Mouse (Mus musculus): ENCODE results near the gene Snrnp70. TPM values are rescaled to one million over a fixed set of nuclear protein-coding genes. Genes with fewer than 3 reads are reported as not detected.
A peak's percentile ranks its signal among the peaks of the same experiment; 100 is the strongest.

The Snrnp70 gene
- total and polyA plus RNA-seq, 3 experiments, result 182 to 457 (median 197) TPM

- dilution Hi-C loops (cut with MboI; ENCODE audit: extremely low pct_ligation_motif_present, extremely low pct_unique_long_range_greater_than_20kb, low sequenced_read_pairs) (no loop called here), in situ Hi-C loops (cut with MboI; ENCODE audit: low pct_ligation_motif_present, low pct_unique_long_range_greater_than_20kb, low sequenced_read_pairs) (no loop called here)
- DNase-seq (ENCODE audit: extremely low read depth), result no peak
- H3K4me2 ChIP-seq (ENCODE audit: insufficient read depth, low read depth, poor library complexity, severe bottlenecking), result peak within 1 kb of the TSS; percentile 76
- no peak for TF ChIP-seq MAFK (IDR thresholded peaks at IDR 0.05; ENCODE audit: insufficient replicate concordance, low read length)
- no peak for TF ChIP-seq UBTF (IDR thresholded peaks at IDR 0.05; ENCODE audit: low read depth, low read length)
- 0 out of 2 replicates have a peak, but pooled peaks have one; percentile 20 for TF ChIP-seq SIN3A (IDR thresholded peaks at IDR 0.05; ENCODE audit: low read length)
- peak; percentile 70 for TF ChIP-seq CHD2 (IDR thresholded peaks at IDR 0.05; ENCODE audit: low read length)
- TF ChIP-seq EP300 (IDR thresholded peaks at IDR 0.05; ENCODE audit: low read length), result no peak
- H3K9ac ChIP-seq (ENCODE audit: insufficient read depth, low read depth), result peak within 1 kb of the TSS; percentile 64
- H3K4me3 ChIP-seq (replicated peaks in 1 of 3; ENCODE audit: low read depth in 2 of 3, low read length in 2 of 3, poor library complexity in 1 of 3), result peak within 1 kb of the TSS; percentile 50 to 56 (median 53)
- no peaks in the 10 kb centered on the region for H3K9me3 ChIP-seq (replicated peaks; ENCODE audit: low read length)
- peak within 1 kb of the TSS; percentile 56 for H3K27ac ChIP-seq (ENCODE audit: insufficient read depth, low read depth)
- H3K4me1 ChIP-seq (ENCODE audit: control insufficient read depth in 1 of 2, insufficient read depth in 2 of 2), result peaks cover 6 to 31% of the 10 kb centered on the region in 2 experiments
- H3K27me3 ChIP-seq (replicated peaks), result peaks cover 46% of the 10 kb centered on the region
- peaks cover 11 to 34% of the 10 kb centered on the region in 2 experiments for H3K36me3 ChIP-seq (replicated peaks in 1 of 2; ENCODE audit: control insufficient read depth in 1 of 2, insufficient read depth in 1 of 2, low read length in 1 of 2)
- H3K79me2 ChIP-seq (replicated peaks; ENCODE audit: control insufficient read depth, extremely low read depth, insufficient read depth, poor library complexity, severe bottlenecking), result no peaks in the 10 kb centered on the region
These were observed 28.9 kb downstream of the Snrnp70 start, which contains the start of gene Ppfia3 for GRCm38 (mm10) chr7:45366652-45367019. Gene Ppfia3 (minus strand): TSS chr7:45367019.

GRCm38 (mm10) chr7:45365742-45366651, 29.5 kb downstream of the Snrnp70 start:
- Histone ChIP-seq H3K4me3 (replicated peaks in 1 of 3; ENCODE audit: low read depth in 2 of 3, low read length in 2 of 3, poor library complexity in 1 of 3) (peak overlapping the region; percentile 43 to 53 (median 53)), H3K79me2 (replicated peaks; ENCODE audit: control insufficient read depth, extremely low read depth, insufficient read depth, poor library complexity, severe bottlenecking) (no peaks in the 10 kb centered on the region), H3K9me3 (replicated peaks; ENCODE audit: low read length) (no peaks in the 10 kb centered on the region), H3K27ac (ENCODE audit: insufficient read depth, low read depth) (no peak overlapping the region), H3K9ac (ENCODE audit: insufficient read depth, low read depth) (peak overlapping the region; percentile 64), H3K27me3 (replicated peaks) (peaks cover 50% of the 10 kb centered on the region), H3K4me2 (ENCODE audit: insufficient read depth, low read depth, poor library complexity, severe bottlenecking) (peak overlapping the region; percentile 76), H3K36me3 (replicated peaks in 1 of 2; ENCODE audit: control insufficient read depth in 1 of 2, insufficient read depth in 1 of 2, low read length in 1 of 2) (peaks cover 8 to 29% of the 10 kb centered on the region in 2 experiments), H3K4me1 (ENCODE audit: control insufficient read depth in 1 of 2, insufficient read depth in 2 of 2) (peaks cover 6 to 35% of the 10 kb centered on the region in 2 experiments)
- in situ Hi-C loops (cut with MboI; ENCODE audit: low pct_ligation_motif_present, low pct_unique_long_range_greater_than_20kb, low sequenced_read_pairs) (no loop called here), dilution Hi-C loops (cut with MboI; ENCODE audit: extremely low pct_ligation_motif_present, extremely low pct_unique_long_range_greater_than_20kb, low sequenced_read_pairs) (no loop called here)
- TF ChIP-seq MAFK (IDR thresholded peaks at IDR 0.05; ENCODE audit: insufficient replicate concordance, low read length), result no peak
- TF ChIP-seq MEF2A (IDR thresholded peaks at IDR 0.05; ENCODE audit: borderline replicate concordance, low read depth, low read length), result no peak
- TF ChIP-seq ZC3H11A (IDR thresholded peaks at IDR 0.05; ENCODE audit: low read depth, low read length), result no peak
- no peak for TF ChIP-seq MYC (IDR thresholded peaks at IDR 0.05; ENCODE audit: low read depth, low read length)
- no peak for TF ChIP-seq MAX (IDR thresholded peaks at IDR 0.05; ENCODE audit: low read length)
- TF ChIP-seq ZMIZ1 (IDR thresholded peaks at IDR 0.05; ENCODE audit: low read depth, low read length), result no peak
- TF ChIP-seq HCFC1 (IDR thresholded peaks at IDR 0.05; ENCODE audit: low read depth, low read length), result no peak
- no peak for TF ChIP-seq CHD1 (IDR thresholded peaks at IDR 0.05; ENCODE audit: low read depth, low read length)
- DNase-seq (ENCODE audit: extremely low read depth), result no peak
